Mouse (Mus musculus): Measurements from ENCODE around the gene Dao. TPM values are rescaled to one million over a fixed set of nuclear protein-coding genes. Genes with fewer than 3 reads are reported as not detected.

Dao gene
- polyA plus RNA-seq, 1 experiment from 2014 or later: not detected

Other genes starting within 250 kb of the Dao start
- 39.9 and 40.4 TPM in 2 replicates for gene Sart3, start 231.2 kb upstream of the Dao start, polyA plus RNA-seq (2016; fragmentation: Nextera tagmentation; extraction: Ambion mirVana)
- 109 and 112 TPM in 2 replicates for gene Iscu, start 231.0 kb upstream of the Dao start, polyA plus RNA-seq (2016; fragmentation: Nextera tagmentation; extraction: Ambion mirVana)
- 7.2 and 9.8 TPM in 2 replicates for gene Tmem119, start 203.2 kb upstream of the Dao start, polyA plus RNA-seq (2016; fragmentation: Nextera tagmentation; extraction: Ambion mirVana)
- 10.8 and 11.6 TPM in 2 replicates for gene Selplg, start 171.1 kb upstream of the Dao start, polyA plus RNA-seq (2016; fragmentation: Nextera tagmentation; extraction: Ambion mirVana)
- 78.7 and 78.8 TPM in 2 replicates for gene Coro1c, start 94.9 kb upstream of the Dao start, polyA plus RNA-seq (2016; fragmentation: Nextera tagmentation; extraction: Ambion mirVana)
- 8.9 and 10.9 TPM in 2 replicates for gene Ssh1, start 9.8 kb upstream of the Dao start, polyA plus RNA-seq (2016; fragmentation: Nextera tagmentation; extraction: Ambion mirVana)
- 5.0 and 5.2 TPM in 2 replicates for gene Usp30, start 61.8 kb downstream of the Dao start, polyA plus RNA-seq (2016; fragmentation: Nextera tagmentation; extraction: Ambion mirVana)
- not detected in 2 replicates for gene Svop, start 87.9 kb downstream of the Dao start, polyA plus RNA-seq (2016; fragmentation: Nextera tagmentation; extraction: Ambion mirVana)
- gene Alkbh2, start 124.5 kb downstream of the Dao start, polyA plus RNA-seq (2016; fragmentation: Nextera tagmentation; extraction: Ambion mirVana): 8.2 and 8.8 TPM in 2 replicates
- 40.1 and 40.7 TPM in 2 replicates for gene Ung, start 126.7 kb downstream of the Dao start, polyA plus RNA-seq (2016; fragmentation: Nextera tagmentation; extraction: Ambion mirVana)
- gene Acacb, start 142.8 kb downstream of the Dao start, polyA plus RNA-seq (2016; fragmentation: Nextera tagmentation; extraction: Ambion mirVana): 0.60 and 0.70 TPM in 2 replicates